ENCODE assay signal across 22 mouse cellular contexts in the genomic region with DNA sequence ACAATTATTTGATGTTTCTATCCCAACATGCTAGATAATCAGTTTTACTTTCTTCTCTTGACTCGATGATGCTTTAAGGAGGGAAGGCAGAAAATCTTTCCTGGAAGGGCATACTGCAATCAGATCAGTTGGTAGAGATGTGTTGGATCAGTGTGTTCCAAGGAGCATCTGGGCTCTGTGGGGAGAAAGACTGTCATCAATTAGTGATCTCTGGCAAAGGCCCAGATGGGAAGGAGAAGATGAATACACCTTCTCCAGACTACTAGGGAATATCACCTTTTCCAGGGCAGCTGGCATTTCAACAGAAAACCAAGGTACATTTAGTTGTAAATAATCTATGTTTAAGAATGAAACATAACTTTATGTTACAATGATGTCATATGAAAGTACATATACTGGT. TPM values are rescaled to one million over a fixed set of nuclear protein-coding genes. Genes with fewer than 3 reads are reported as not detected.
DNase-seq lines count a peak whose midpoint lies in the region; ATAC-seq lines count a peak whose summit lies in the region.
"Had no signal": no experiment of that assay in that cellular context is flagged by ENCODE, and none has a peak within 500 bp of the region (broad histone marks: within the 10 kb centered on the region; RNA-seq: fewer than 3 reads in every experiment).

No protein-coding gene starts in this region.

- no peaks in the 10 kb centered on the region for H3K4me1 ChIP-seq in forebrain, embryonic 10.5 days
- H3K4me1 ChIP-seq: embryonic facial prominence, embryonic 15.5 days; heart, embryonic 10.5 days; hindbrain, embryonic 13.5 days; intestine, embryonic 15.5 days had no signal

- no peak overlapping the region for H3K4me3 ChIP-seq in forebrain, embryonic 10.5 days
- H3K4me3 ChIP-seq: embryonic facial prominence, embryonic 15.5 days; erythroblast, embryonic 14.5 days; forebrain, embryonic 15.5 days; heart, embryonic 10.5 days; hindbrain, embryonic 13.5 days; intestine, embryonic 15.5 days had no signal

- no peaks in the 10 kb centered on the region for H3K27me3 ChIP-seq in forebrain, embryonic 10.5 days (ENCODE audit: poor library complexity, severe bottlenecking)
- H3K27me3 ChIP-seq: CH12.LX; embryonic facial prominence, embryonic 15.5 days; forebrain, embryonic 15.5 days; hindbrain, embryonic 13.5 days; intestine, embryonic 15.5 days; Patski had no signal

- peak; percentile 35 for DNase-seq in cerebellum, adult 8-10 months
- DNase-seq in brain, adult 2 months (ENCODE audit: low read depth, low spot score) = peak; percentile 59
- peak; percentile 63 for DNase-seq in cerebellum, adult 9-10 months
- peak; percentile 31 to 56 for DNase-seq in cerebellum, postnatal 25 days
- no peak for DNase-seq in forebrain, embryonic 10.5 days (ENCODE audit: extremely low spot score, low spot score)
- DNase-seq: adrenal gland, adult 8-10 months; adrenal gland, postnatal 36 days; embryo, embryonic 11 days; gastrocnemius, postnatal 10 days; heart, adult 18-20 months; heart, postnatal 10 days; heart, postnatal 4 days; kidney, adult 18-20 months had no signal

- no peak overlapping the region for H3K27ac ChIP-seq in forebrain, embryonic 10.5 days
- H3K27ac ChIP-seq: embryonic facial prominence, embryonic 15.5 days; forebrain, embryonic 15.5 days; heart, embryonic 10.5 days; hindbrain, embryonic 13.5 days; intestine, embryonic 15.5 days had no signal

- no peaks in the 10 kb centered on the region for H3K9me3 ChIP-seq in forebrain, embryonic 10.5 days
- H3K9me3 ChIP-seq: embryonic facial prominence, embryonic 15.5 days; forebrain, embryonic 15.5 days; heart, embryonic 10.5 days; hindbrain, embryonic 13.5 days; intestine, embryonic 15.5 days had no signal

- no peaks in the 10 kb centered on the region for H3K36me3 ChIP-seq in forebrain, embryonic 10.5 days (replicated peaks)
- H3K36me3 ChIP-seq: embryonic facial prominence, embryonic 15.5 days; forebrain, embryonic 15.5 days; heart, embryonic 10.5 days; hindbrain, embryonic 13.5 days; intestine, embryonic 15.5 days had no signal

- WGBS in forebrain, embryonic 10.5 days = 86% methylated on average over 1 of the region's 1 CpGs

- no peak for ATAC-seq in cerebellum, adult (ENCODE audit: insufficient number of reproducible peaks, low FRiP score, low TSS enrichment)
- ATAC-seq: forebrain, embryonic 15.5 days; intestine, embryonic 15.5 days; Patski had no signal

RNA-seq across cellular contexts. Expression of gene Arpp21, which starts 22.8 kb away (rescaled TPM):
- polyA plus RNA-seq in forebrain, embryonic 10.5 days (2016; fragmentation: Nextera tagmentation; extraction: Ambion mirVana) = 0.20 and 1.4 TPM in 2 replicates
- polyA plus RNA-seq: Patski had no signal
